ENCODE assay signal across 20 mouse cellular contexts in the genomic region with DNA sequence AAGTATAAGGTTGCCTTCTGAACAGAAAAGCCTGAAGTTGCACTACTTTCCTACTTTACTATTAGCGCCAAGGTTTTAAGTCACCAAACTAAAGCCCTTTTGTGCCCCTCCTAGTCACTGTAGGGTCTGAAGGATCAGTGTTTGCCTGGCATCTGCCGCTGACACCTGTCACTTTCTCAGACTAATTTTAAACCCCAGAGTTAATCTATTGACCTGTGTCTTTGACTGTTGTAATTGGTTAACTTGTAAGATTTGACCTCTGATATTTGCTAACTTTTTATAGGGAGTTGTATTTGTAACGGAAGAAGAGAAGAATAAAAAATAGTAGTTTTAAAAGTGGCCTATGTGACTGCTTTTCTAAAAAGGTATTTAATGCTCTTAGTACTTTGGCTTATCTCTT. TPM values are rescaled to one million over a fixed set of nuclear protein-coding genes. Genes with fewer than 3 reads are reported as not detected.
"Had no signal": no experiment of that assay in that cellular context is flagged by ENCODE, and none has a peak within 500 bp of the region (broad histone marks: within the 10 kb centered on the region; RNA-seq: fewer than 3 reads in every experiment).

No protein-coding gene starts in this region.

- H3K4me3 ChIP-seq: midbrain, embryonic 10.5 days; myocyte; neural tube, embryonic 13.5 days; neural tube, embryonic 15.5 days had no signal

- H3K27ac ChIP-seq: midbrain, embryonic 10.5 days; neural tube, embryonic 13.5 days; neural tube, embryonic 15.5 days had no signal

- H3K27me3 ChIP-seq: neural tube, embryonic 13.5 days; neural tube, embryonic 15.5 days had no signal

- H3K4me1 ChIP-seq: midbrain, embryonic 10.5 days; neural tube, embryonic 13.5 days; neural tube, embryonic 15.5 days had no signal

- H3K9ac ChIP-seq: lung, embryonic 14.5 days; neural tube, embryonic 13.5 days; neural tube, embryonic 15.5 days had no signal

- H3K9me3 ChIP-seq: midbrain, embryonic 10.5 days; neural tube, embryonic 13.5 days; neural tube, embryonic 15.5 days had no signal

- ATAC-seq: midbrain, embryonic 16.5 days had no signal

- H3K4me2 ChIP-seq: lung, embryonic 14.5 days; neural tube, embryonic 13.5 days; neural tube, embryonic 15.5 days had no signal

- DNase-seq: lung, adult 18-20 months; lung, embryonic 14.5 days; lung, postnatal 10 days; lung, postnatal 4 days; midbrain, embryonic 14.5 days; right cerebral cortex, adult 18-20 months; right cerebral cortex, postnatal 25 days; right cerebral cortex, postnatal 4 days; spleen, adult 18-20 months; thymus, adult 18-20 months; thymus, postnatal 14 days; thymus, postnatal 36 days had no signal

RNA-seq across cellular contexts. Expression of gene Tmem121b, which starts 55.4 kb away (rescaled TPM):
- total RNA-seq: megakaryocyte, adult 5-6 weeks; megakaryocyte-erythroid progenitor cell, adult 5-6 weeks had no signal
- polyA plus RNA-seq: liver, embryonic 16.5 days had no signal
